Mouse (Mus musculus) hindbrain, embryonic 11.5 days (tissue): ENCODE measurements at regions not wholly inside any gene's neighbourhood (a gene's known extent, or its start where the extent isn't known, plus 50 kb on each side); places are given as distances from the start of the nearest gene placed in this dataset.
"Not testable (repeated sequence)": the region's sequence is repeated elsewhere in the genome, so short reads cannot be mapped to it uniquely, and the experiment has no call there.

Experiments used
- ATAC-seq: fragments of 200-750 bp; cut with Nextera tagmentation; 2 replicates; pipeline ENCODE4 v1.8.0; 2017; ENCODE audit warnings: mild to moderate bottlenecking, moderate TSS enrichment, moderate library complexity; ENCODE audit not compliant: low FRiP score
- DNase-seq: peaks from one replicate; pipeline ENCODE4 v3.0.0-alpha.2; 2015; ENCODE audit warnings: low spot score
- H3K27ac ChIP-seq: fragments of 300-500 bp; sonication (generic); 2 replicates; pipeline ENCODE4 v1.5.1; 2014; ENCODE audit warnings: mild to moderate bottlenecking, low read depth, low read length
- H3K27me3 ChIP-seq: fragments of 300-500 bp; sonication (generic); 2 replicates; pipeline ENCODE4 v1.6.1; 2014; ENCODE audit warnings: mild to moderate bottlenecking, low read length, moderate library complexity, mixed read lengths; ENCODE audit not compliant: control insufficient read depth, insufficient read depth
- H3K36me3 ChIP-seq: fragments of 300-500 bp; sonication (generic); 2 replicates; pipeline ENCODE4 v1.6.1; 2014; ENCODE audit warnings: mild to moderate bottlenecking, low read length, moderate library complexity, mixed read lengths; ENCODE audit not compliant: control insufficient read depth, insufficient read depth
- H3K4me1 ChIP-seq: fragments of 300-500 bp; sonication (generic); replicated peaks from 2 replicates; pipeline ENCODE4 v1.6.1; 2014; ENCODE audit warnings: low read length, mixed read lengths; ENCODE audit not compliant: control insufficient read depth, insufficient read depth
- H3K4me2 ChIP-seq: fragments of 300-500 bp; sonication (generic); replicated peaks from 2 replicates; pipeline ENCODE4 v1.6.1; 2014; ENCODE audit warnings: mild to moderate bottlenecking, low read depth, low read length
- H3K4me3 ChIP-seq: fragments of 300-500 bp; sonication (generic); 2 replicates; pipeline ENCODE4 v1.5.1; 2014; ENCODE audit warnings: low read depth, low read length
- H3K9ac ChIP-seq: fragments of 300-500 bp; sonication (generic); 2 replicates; pipeline ENCODE4 v1.6.1; 2014; ENCODE audit warnings: low read depth, low read length
- H3K9me3 ChIP-seq: fragments of 300-500 bp; sonication (generic); 2 replicates; pipeline ENCODE4 v1.6.1; 2016; ENCODE audit warnings: low read length; ENCODE audit not compliant: control insufficient read depth
- WGBS: fragments of 180-500 bp; shearing (Covaris S2); extraction: QIAGEN DNeasy Blood & Tissue Kit; methylation state at CpG from one replicate; pipeline ENCODE4 v1.1.7; 2014; 5-methylcytosine and 5-hydroxymethylcytosine counted together

DNA sequence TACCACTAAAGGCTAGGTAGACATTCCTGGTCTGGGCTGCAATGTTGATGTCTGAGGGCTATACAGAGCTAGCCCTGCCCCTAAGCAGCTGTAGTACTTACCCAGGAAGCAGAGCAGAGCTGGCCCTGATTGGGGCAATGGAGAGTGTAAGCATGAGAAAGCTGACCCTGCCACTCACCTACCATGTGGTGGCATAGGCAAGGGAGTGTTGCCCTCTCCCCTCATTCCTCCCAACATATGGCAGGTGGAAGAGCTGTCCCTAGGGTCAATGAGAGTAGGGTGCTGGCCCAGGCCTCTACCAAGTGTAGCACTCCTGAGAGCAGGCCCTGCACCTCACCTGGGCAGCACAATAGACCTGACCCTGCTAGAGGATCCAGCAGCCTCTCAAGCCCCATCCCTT lies 136.4 kb downstream of the Srek1 start:
- Histone ChIP-seq H3K4me1 (no peaks in the 10 kb centered on the region), H3K27me3 (no peaks in the 10 kb centered on the region), H3K36me3 (no peaks in the 10 kb centered on the region), H3K9me3 (no peaks in the 10 kb centered on the region), H3K9ac (no peak overlapping the region), H3K4me3 (no peak overlapping the region), H3K27ac (no peak overlapping the region), H3K4me2 (no peak overlapping the region)
- DNase-seq (no peak), ATAC-seq (no peak)

DNA sequence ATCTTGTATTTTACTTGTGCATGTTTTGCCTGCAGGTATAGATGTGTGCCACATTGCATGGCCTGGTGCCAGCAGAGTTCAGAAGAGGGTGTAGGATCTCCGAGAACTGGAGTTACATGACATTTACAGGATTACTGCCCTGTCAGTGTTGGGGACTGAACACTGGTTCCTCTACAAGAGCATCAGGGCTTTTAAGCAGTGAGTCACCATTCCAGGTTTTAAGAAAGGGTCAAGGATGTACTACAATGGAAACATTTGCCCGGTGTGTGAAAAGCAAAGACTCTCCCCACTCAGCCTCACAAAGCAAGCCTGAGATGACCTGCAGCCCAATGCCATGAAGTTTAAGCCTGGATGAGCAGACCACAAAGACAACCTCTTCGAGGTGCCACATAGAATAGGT lies 137.0 kb downstream of the Srek1 start:
- no peak overlapping the region for H3K4me2 ChIP-seq
- H3K9me3 ChIP-seq: no peaks in the 10 kb centered on the region
- no peak overlapping the region for H3K27ac ChIP-seq
- DNase-seq (no peak), ATAC-seq (no peak)
- H3K9ac ChIP-seq: no peak overlapping the region
- H3K36me3 ChIP-seq: no peaks in the 10 kb centered on the region
- H3K4me3 ChIP-seq: no peak overlapping the region
- 88% methylated on average over 3 of the region's 3 CpGs for WGBS
- no peaks in the 10 kb centered on the region for H3K4me1 ChIP-seq
- no peaks in the 10 kb centered on the region for H3K27me3 ChIP-seq

DNA sequence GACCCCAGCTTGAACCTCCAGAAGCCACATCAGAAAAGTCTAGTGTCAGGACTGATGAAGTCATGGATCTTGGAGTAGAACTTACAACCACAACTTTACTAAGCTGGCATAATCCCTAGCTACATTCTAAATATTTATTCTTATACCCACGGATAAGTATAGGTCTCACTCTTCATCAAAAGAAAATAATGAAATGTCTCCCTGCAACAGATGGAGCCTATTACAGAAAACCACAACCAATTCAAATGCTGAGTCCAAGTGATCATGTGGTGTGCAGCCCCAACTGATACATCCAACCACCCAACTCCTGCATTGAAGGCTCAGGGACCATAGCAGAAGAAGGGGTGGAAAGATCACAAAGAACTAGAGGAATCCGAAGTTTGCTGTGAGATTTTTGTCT lies 137.8 kb downstream of the Srek1 start:
- no peak overlapping the region for H3K4me3 ChIP-seq
- no peaks in the 10 kb centered on the region for H3K9me3 ChIP-seq
- no peak overlapping the region for H3K9ac ChIP-seq
- no peak overlapping the region for H3K4me2 ChIP-seq
- DNase-seq (no peak), ATAC-seq (no peak)
- H3K27ac ChIP-seq: no peak overlapping the region
- no peaks in the 10 kb centered on the region for H3K36me3 ChIP-seq
- 91% methylated on average over 2 of the region's 2 CpGs for WGBS
- no peaks in the 10 kb centered on the region for H3K4me1 ChIP-seq
- no peaks in the 10 kb centered on the region for H3K27me3 ChIP-seq

DNA sequence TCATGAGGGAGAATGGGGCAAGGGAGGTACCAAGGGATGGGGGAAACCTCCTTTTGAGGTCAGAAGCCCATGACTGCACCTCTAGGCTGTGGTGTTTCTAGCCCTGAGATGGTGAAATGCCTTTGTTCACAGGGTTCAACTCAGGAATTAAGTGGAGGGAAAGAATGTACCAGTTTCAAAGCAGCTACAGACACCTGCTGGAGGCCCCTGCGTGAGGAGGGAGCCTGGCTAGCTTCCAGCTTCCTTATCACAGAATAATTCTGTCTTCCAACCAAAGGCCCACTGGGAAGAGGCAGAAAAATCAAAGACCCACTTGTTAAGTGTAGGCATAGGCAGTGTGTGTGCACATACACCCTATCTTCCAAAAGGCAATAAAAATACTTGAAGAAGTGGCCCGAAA lies 150.6 kb downstream of the Srek1 start:
- H3K4me1 ChIP-seq: no peaks in the 10 kb centered on the region
- 92% methylated on average over 2 of the region's 2 CpGs for WGBS
- H3K4me3 ChIP-seq: no peak overlapping the region
- no peaks in the 10 kb centered on the region for H3K9me3 ChIP-seq
- no peak for DNase-seq
- no peak overlapping the region for H3K27ac ChIP-seq
- H3K9ac ChIP-seq: no peak overlapping the region
- no peak for ATAC-seq
- H3K27me3 ChIP-seq: no peaks in the 10 kb centered on the region
- no peak overlapping the region for H3K4me2 ChIP-seq
- no peaks in the 10 kb centered on the region for H3K36me3 ChIP-seq

DNA sequence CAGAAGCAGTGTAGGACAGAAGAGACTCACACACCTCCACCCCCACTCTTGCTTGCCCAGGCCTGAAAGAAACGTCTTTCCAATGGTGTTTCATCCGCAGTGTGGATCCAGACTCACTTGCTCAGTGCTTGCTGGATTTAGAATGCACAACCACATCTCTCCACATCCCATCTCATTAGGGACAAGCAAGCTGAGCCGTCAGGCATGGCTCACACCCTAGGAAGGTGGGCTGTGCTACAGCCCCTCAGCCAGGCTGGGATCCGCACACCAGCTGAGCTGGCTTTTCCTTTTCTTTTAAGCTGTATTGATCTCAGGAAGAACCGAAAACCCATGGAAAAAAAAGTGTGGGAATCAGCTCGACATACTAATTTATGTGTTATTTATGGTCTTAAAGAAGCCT lies 151.1 kb downstream of the Srek1 start:
- Histone ChIP-seq H3K36me3 (no peaks in the 10 kb centered on the region), H3K27me3 (no peaks in the 10 kb centered on the region), H3K4me2 (no peak overlapping the region), H3K27ac (no peak overlapping the region), H3K4me1 (no peaks in the 10 kb centered on the region), H3K4me3 (no peak overlapping the region), H3K9ac (no peak overlapping the region), H3K9me3 (no peaks in the 10 kb centered on the region)
- no peak for DNase-seq
- no peak for ATAC-seq
- 70% methylated on average over 6 of the region's 6 CpGs for WGBS

DNA sequence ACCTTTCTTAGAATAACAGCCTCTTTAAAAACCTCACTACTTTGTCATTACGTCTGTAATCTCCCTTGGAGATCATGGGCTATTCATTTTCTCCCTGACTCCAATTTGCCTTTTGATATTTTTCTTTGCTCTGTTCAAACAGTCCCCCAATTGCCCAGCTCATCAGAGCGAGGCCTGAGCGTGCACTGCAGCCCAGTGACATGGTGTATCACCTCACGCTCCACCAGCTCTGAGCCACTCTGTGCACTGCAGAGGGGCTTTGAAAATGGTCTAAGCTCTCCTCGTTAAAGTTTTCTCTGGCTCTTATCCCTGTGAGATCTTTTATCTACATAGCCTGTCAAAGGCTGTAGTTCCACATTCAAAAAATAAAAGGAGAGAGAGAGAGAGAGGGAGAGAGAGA lies 152.1 kb downstream of the Srek1 start:
- Histone ChIP-seq H3K27ac (no peak overlapping the region), H3K4me3 (no peak overlapping the region), H3K27me3 (no peaks in the 10 kb centered on the region), H3K4me1 (no peaks in the 10 kb centered on the region), H3K9me3 (no peaks in the 10 kb centered on the region), H3K9ac (no peak overlapping the region), H3K4me2 (no peak overlapping the region), H3K36me3 (no peaks in the 10 kb centered on the region)
- DNase-seq (no peak), ATAC-seq (no peak)
- 45% methylated on average over 5 of the region's 5 CpGs for WGBS

DNA sequence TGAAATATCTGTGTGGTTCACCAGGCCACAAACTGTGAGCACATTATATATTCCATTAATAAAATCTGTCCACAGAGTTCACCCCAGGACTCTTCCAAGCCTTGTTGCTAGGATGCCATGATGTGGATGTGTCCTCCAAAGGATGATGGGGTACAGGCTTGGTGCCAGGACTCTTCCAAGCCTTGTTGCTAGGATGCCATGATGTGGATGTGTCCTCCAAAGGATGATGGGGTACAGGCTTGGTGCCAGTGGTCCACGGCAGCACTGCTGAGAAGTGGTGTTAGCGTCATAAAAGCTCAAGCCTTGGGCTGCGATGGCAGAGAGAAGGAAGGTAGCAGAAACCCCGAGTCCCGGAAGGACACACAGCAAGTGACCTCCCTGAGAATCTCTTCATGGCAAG lies 153.4 kb downstream of the Srek1 start:
- not testable (repeated sequence) for DNase-seq, H3K4me2 ChIP-seq, H3K9me3 ChIP-seq, H3K27me3 ChIP-seq, H3K27ac ChIP-seq, H3K9ac ChIP-seq, H3K4me3 ChIP-seq, H3K36me3 ChIP-seq, H3K4me1 ChIP-seq, ATAC-seq
- WGBS: 93% methylated on average over 5 of the region's 5 CpGs

DNA sequence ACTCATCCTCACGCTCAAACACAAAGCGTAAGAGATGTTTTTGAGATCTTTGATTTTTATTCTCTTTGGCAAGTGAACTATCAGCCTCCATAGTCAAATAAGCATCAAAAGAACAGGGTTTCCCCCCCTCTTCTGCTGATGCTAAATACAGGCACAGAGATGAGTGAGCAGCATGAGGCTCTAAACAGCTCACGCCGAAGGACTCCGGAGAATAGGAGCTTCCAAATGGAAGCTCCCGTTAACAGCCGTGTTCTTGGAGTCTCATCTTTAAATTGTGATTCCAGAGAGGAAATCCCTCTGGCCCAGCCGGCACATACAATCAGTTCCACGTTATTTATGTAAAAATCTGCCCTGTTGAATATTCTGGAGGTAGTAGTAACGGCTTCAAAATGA lies 161.1 kb downstream of the Srek1 start:
- 82% methylated on average over 10 of the region's 10 CpGs for WGBS
- no peak overlapping the region for H3K9ac ChIP-seq
- no peaks in the 10 kb centered on the region for H3K36me3 ChIP-seq
- no peak overlapping the region for H3K27ac ChIP-seq
- H3K4me1 ChIP-seq: no peaks in the 10 kb centered on the region
- H3K4me3 ChIP-seq: no peak overlapping the region
- no peak for DNase-seq
- no peak overlapping the region for H3K4me2 ChIP-seq
- H3K9me3 ChIP-seq: no peaks in the 10 kb centered on the region
- no peak for ATAC-seq
- H3K27me3 ChIP-seq: no peaks in the 10 kb centered on the region

DNA sequence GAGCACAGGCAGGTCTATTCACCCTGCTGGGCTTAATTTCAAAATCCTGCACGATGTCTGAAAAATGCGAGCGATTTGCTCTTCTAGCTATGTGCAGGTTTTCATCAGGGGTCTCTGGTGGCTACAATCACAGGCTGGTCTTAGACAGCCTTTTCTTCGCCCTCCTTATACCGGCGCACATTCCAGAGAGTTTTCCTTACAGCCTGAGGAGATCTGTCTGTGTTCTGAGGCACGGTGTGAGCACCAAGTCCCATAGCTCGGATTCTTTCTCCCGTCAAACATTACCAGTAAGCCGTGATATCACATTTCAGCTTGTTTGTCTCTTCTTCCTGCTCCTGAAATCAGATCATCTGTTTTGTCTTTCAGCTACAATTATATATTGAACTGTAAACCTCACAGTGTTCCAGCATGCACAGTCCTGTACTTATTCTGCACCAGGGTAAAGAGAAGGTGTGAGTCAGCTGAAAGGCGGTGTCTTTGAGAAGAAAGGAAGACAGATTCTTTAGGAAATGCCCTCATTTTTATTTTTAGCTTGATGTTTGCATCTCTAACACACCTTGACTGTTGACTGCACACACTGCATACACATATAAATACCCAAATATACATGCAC lies 161.6 kb downstream of the Srek1 start:
- H3K4me3 ChIP-seq: no peak overlapping the region
- DNase-seq: no peak
- H3K9ac ChIP-seq: no peak overlapping the region
- no peaks in the 10 kb centered on the region for H3K4me1 ChIP-seq
- 59% methylated on average over 11 of the region's 11 CpGs for WGBS
- no peaks in the 10 kb centered on the region for H3K27me3 ChIP-seq
- no peak overlapping the region for H3K27ac ChIP-seq
- H3K36me3 ChIP-seq: no peaks in the 10 kb centered on the region
- no peak overlapping the region for H3K4me2 ChIP-seq
- H3K9me3 ChIP-seq: no peaks in the 10 kb centered on the region
- no peak for ATAC-seq
